Mouse (Mus musculus): ENCODE data around the gene Map1b.

Gene Map1b

GRCm38 (mm10) chr13:99450766-99451165 lies 65.6 kb downstream of the Map1b start:
- no peak for TF ChIP-seq GATA4 (IDR thresholded peaks at IDR 0.05; ENCODE audit: insufficient replicate concordance, low read length)

GRCm38 (mm10) chr13:99449547-99449946 lies 66.8 kb downstream of the Map1b start:
- no peak for TF ChIP-seq GATA4 (IDR thresholded peaks at IDR 0.05; ENCODE audit: insufficient replicate concordance, low read length)

GRCm38 (mm10) chr13:99448278-99448677 lies 68.1 kb downstream of the Map1b start:
- TF ChIP-seq GATA4 (IDR thresholded peaks at IDR 0.05; ENCODE audit: insufficient replicate concordance, low read length), result no peak

DNA sequence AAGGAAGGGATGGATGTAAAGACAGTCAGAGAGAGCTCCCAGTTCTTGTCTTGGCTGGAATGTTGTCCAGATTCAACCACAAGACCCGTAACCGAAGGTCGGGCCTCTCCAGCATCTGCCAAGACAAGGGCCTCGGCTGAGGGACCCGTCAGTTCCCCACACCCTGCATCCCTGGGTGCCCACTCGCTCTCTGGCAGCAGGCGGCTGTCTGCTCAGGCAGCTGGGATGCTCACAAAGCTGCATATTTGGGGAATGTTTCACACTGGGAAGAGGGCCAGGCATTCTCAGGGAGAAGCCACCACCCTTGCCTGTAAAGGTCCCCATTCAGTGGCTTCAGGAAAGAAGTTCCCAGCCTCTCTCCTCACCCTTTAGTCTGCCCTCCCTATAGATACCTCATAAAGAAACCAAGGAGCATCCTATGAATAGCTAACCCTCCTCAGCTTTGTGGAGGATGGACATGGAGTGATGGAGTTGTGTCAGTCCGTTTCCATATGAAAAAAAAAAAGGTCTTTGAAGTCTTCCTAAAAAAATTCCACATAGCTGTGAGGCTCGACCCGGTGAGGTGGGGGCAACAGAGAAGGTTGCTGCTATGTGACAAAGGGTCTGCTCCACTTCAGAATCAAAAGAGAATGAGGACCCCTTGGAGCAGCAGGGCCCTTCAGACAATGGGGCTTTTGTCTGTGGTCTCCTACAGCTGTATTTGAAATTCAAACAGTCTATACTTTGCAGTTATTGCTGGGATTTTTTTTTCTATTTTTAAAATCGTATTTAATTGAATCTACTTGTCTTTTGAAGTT lies 68.7 kb downstream of the Map1b start:
- TF ChIP-seq GATA4 (IDR thresholded peaks at IDR 0.05; ENCODE audit: insufficient replicate concordance, low read length), result no peak

- no peak for TF ChIP-seq GATA4 (IDR thresholded peaks at IDR 0.05; ENCODE audit: insufficient replicate concordance, low read length)
These were observed 69.3 kb downstream of the Map1b start for GRCm38 (mm10) chr13:99447002-99447401.

GRCm38 (mm10) chr13:99444880-99445279 lies 71.5 kb downstream of the Map1b start:
- TF ChIP-seq GATA4 (IDR thresholded peaks at IDR 0.05; ENCODE audit: insufficient replicate concordance, low read length), result no peak

GRCm38 (mm10) chr13:99444431-99444871 lies 71.9 kb downstream of the Map1b start:
- no peak for TF ChIP-seq GATA4 (IDR thresholded peaks at IDR 0.05; ENCODE audit: insufficient replicate concordance, low read length)

GRCm38 (mm10) chr13:99443484-99444175 lies 72.7 kb downstream of the Map1b start:
- no peak for TF ChIP-seq GATA4 (IDR thresholded peaks at IDR 0.05; ENCODE audit: insufficient replicate concordance, low read length)

GRCm38 (mm10) chr13:99442434-99443249 lies 73.7 kb downstream of the Map1b start:
- TF ChIP-seq GATA4 (IDR thresholded peaks at IDR 0.05; ENCODE audit: insufficient replicate concordance, low read length), result no peak

DNA sequence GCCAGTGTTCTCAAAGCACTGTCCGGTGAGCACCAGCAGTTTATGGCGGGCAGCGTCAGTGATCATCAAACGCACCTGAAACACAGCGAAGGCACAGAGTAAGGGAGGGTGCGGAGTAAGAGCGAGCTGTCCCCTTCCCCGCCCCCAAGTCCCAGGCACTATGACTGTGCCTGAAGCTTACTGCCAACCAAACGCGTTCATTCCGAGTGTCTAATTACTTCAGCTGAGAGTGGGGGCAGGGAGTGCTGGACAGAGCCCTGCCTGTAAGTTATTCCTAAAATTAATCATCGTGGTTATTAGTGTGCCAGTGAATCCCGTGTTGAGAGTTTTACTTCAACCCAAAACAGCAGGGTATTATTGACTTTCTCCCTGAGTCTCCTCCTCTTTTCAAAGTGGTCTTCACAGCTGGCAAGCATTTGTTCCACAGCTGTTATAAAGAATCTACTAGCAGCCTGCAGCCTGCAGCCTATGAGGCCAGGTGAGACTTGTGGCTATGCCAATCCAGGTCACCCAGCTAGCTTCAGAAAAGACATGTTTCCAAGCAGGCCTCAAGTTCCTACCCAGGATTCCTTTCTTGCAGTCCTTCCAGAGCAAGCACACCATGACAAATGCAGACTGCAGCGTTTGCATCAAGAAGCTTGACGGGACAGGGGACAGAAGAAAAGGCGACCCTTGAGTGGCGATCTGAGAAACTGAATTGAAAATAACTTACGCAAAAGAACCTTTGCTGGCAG lies 74.5 kb downstream of the Map1b start:
- no peak for TF ChIP-seq GATA4 (IDR thresholded peaks at IDR 0.05; ENCODE audit: insufficient replicate concordance, low read length)

GRCm38 (mm10) chr13:99440228-99440627 lies 76.1 kb downstream of the Map1b start:
- TF ChIP-seq GATA4 (IDR thresholded peaks at IDR 0.05; ENCODE audit: insufficient replicate concordance, low read length), result no peak

DNA sequence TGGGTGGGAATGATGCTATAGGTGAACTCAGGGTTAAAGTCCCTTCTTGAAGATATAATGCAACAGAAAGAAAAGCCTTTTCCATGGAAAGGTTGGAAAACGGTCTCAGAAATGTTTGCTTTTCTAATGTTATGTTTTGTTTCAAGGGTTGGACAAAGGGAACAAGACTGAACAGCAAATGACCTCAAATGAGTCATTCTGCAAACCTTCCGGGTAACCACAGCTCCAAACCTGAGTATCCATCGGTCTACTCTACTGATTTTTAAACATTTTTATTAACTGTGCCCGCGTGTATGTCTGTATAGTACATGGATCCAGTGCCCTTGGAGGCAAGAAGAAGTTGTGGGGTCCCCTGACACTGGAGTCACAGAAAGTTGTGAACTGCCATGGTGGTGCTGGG lies 77.0 kb downstream of the Map1b start:
- no peak for TF ChIP-seq GATA4 (IDR thresholded peaks at IDR 0.05; ENCODE audit: insufficient replicate concordance, low read length)

- TF ChIP-seq GATA4 (IDR thresholded peaks at IDR 0.05; ENCODE audit: insufficient replicate concordance, low read length), result no peak
These were observed 79.3 kb downstream of the Map1b start for GRCm38 (mm10) chr13:99437051-99437450.

GRCm38 (mm10) chr13:99434494-99434893 lies 81.8 kb downstream of the Map1b start:
- TF ChIP-seq GATA4 (IDR thresholded peaks at IDR 0.05; ENCODE audit: insufficient replicate concordance, low read length), result no peak
